Mouse (Mus musculus): ENCODE results near the gene Gm21913. TPM values are rescaled to one million over a fixed set of nuclear protein-coding genes. Genes with fewer than 3 reads are reported as not detected.
"Not testable (repeated sequence)": the region's sequence is repeated elsewhere in the genome, so short reads cannot be mapped to it uniquely, and the experiment has no call there.

Gm21913 gene
- not detected in 2 replicates for polyA plus RNA-seq (2016; fragmentation: Nextera tagmentation; extraction: Ambion mirVana)

GRCm38 (mm10) chrY:74623596-74623995, at the start of gene Gm21913:
Gene Gm21913, plus strand, starts transcription at chrY:74623896.
- not testable (repeated sequence) for H3K27me3 ChIP-seq (ENCODE audit: low read depth, poor library complexity, severe bottlenecking); H3K9me3 ChIP-seq (replicated peaks); H3K4me3 ChIP-seq; DNase-seq (ENCODE audit: low spot score); H3K4me1 ChIP-seq; H3K27ac ChIP-seq; H3K36me3 ChIP-seq
- WGBS, result no CpG with 5 or more reads among the region's 3 CpGs

Other genes starting within 250 kb of the Gm21913 start
- gene Gm29110, start 153.4 kb upstream of the Gm21913 start, polyA plus RNA-seq (2016; fragmentation: Nextera tagmentation; extraction: Ambion mirVana), result not detected in 2 replicates

All from limb, embryonic 10.5 days (tissue).